Mouse (Mus musculus): ENCODE data around the gene Phf21a. TPM values are rescaled to one million over a fixed set of nuclear protein-coding genes. Genes with fewer than 3 reads are reported as not detected.

Phf21a gene
- polyA plus RNA-seq, 1 experiment from 2014 or later: 35.4 TPM

DNA sequence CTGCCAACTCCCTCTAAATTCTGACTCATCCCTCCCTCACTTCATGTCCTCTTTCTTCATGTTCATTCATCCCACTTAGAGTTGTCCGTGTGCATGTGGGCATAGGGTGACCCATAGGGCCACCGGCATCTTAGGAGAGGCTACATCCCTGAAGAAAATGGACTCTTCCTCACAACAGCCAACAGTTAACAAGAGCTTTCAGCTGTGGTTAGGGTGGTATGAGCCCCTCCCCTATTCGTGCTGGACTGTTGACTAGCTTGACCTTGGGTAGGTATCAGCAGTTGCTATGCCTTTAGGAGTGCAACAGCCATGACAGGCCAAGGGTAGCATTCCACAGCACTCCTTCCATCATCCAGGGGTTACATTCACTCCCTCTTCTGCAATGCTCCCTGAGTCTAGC lies 198.6 kb downstream of the Phf21a start:
- no peak overlapping the region for H3K27ac ChIP-seq (replicated peaks; ENCODE audit: low read depth, low read length)
- H3K36me3 ChIP-seq (ENCODE audit: control insufficient read depth, insufficient read depth, low read length): no peaks in the 10 kb centered on the region
- H3K9me3 ChIP-seq (ENCODE audit: control insufficient read depth, low read length): no peaks in the 10 kb centered on the region
- H3K9ac ChIP-seq (replicated peaks; ENCODE audit: low read length): no peak overlapping the region
- no peak overlapping the region for H3K4me3 ChIP-seq (replicated peaks; ENCODE audit: low read depth, low read length)
- H3K27me3 ChIP-seq (ENCODE audit: control insufficient read depth, insufficient read depth, low read length): no peaks in the 10 kb centered on the region
- no peaks in the 10 kb centered on the region for H3K4me1 ChIP-seq (ENCODE audit: control insufficient read depth, insufficient read depth, low read length)
- ATAC-seq (ENCODE audit: low FRiP score, low TSS enrichment): no peak
- H3K4me2 ChIP-seq (ENCODE audit: low read length): no peak overlapping the region
- no peak for DNase-seq
- 94% methylated on average over 3 of the region's 3 CpGs for WGBS

DNA sequence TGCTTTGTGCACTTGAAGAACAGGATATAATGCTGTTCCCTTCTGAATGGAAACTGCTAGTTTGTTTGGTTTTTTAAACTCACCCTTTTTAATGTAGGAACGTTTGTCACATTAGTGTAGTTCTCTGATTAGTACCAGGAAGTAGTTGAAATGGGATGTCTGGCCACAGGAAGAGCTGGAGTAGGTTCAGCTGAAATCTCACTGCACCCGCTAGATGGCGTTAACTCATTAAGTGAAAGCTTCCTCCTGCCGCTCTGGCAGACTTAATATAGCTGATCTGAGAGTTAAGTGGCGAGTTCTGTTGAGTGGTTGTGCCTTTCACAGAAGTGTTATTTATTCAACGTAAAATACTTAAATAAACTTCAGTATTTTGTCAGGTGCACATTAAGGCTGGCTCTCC lies 203.5 kb downstream of the Phf21a start:
- WGBS: 5% methylated on average over 6 of the region's 6 CpGs
- H3K27ac ChIP-seq (replicated peaks; ENCODE audit: low read depth, low read length): no peak overlapping the region
- H3K4me1 ChIP-seq (ENCODE audit: control insufficient read depth, insufficient read depth, low read length): peaks cover 1% of the 10 kb centered on the region; the same call in 1 of the 2 replicates
- DNase-seq (peak; percentile 93), ATAC-seq (ENCODE audit: low FRiP score, low TSS enrichment) (no peak)
- no peaks in the 10 kb centered on the region for H3K27me3 ChIP-seq (ENCODE audit: control insufficient read depth, insufficient read depth, low read length)
- no peaks in the 10 kb centered on the region for H3K36me3 ChIP-seq (ENCODE audit: control insufficient read depth, insufficient read depth, low read length)
- H3K9ac ChIP-seq (replicated peaks; ENCODE audit: low read length): no peak overlapping the region
- H3K4me3 ChIP-seq (replicated peaks; ENCODE audit: low read depth, low read length): no peak overlapping the region
- no peaks in the 10 kb centered on the region for H3K9me3 ChIP-seq (ENCODE audit: control insufficient read depth, low read length)
- no peak overlapping the region for H3K4me2 ChIP-seq (ENCODE audit: low read length)

DNA sequence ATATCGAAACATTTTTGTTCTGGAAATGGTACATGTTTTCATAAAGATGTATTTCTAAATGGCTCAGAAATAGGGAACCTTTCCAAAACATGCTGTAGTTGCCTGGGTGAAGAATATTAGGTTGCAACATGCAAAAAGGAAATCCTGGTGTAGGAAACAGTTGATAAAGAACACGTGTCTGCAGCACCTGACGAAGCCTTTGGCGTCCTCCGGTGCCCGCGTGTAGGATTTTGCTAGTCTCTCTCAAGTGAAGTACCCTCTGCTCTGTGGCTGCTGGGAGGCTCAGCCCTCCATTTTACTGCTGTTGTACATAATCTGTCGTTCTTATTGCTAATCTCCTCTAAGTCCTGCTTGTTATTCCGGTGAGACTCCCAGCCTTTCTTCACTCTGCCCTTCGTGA lies 207.0 kb downstream of the Phf21a start:
- Histone ChIP-seq H3K9ac (replicated peaks; ENCODE audit: low read length) (no peak overlapping the region), H3K9me3 (ENCODE audit: control insufficient read depth, low read length) (no peaks in the 10 kb centered on the region), H3K36me3 (ENCODE audit: control insufficient read depth, insufficient read depth, low read length) (no peaks in the 10 kb centered on the region), H3K27me3 (ENCODE audit: control insufficient read depth, insufficient read depth, low read length) (no peaks in the 10 kb centered on the region), H3K4me3 (replicated peaks; ENCODE audit: low read depth, low read length) (no peak overlapping the region), H3K4me1 (ENCODE audit: control insufficient read depth, insufficient read depth, low read length) (peaks cover 14% of the 10 kb centered on the region; the same call in 1 of the 2 replicates), H3K4me2 (ENCODE audit: low read length) (no peak overlapping the region), H3K27ac (replicated peaks; ENCODE audit: low read depth, low read length) (no peak overlapping the region)
- 19% methylated on average over 10 of the region's 10 CpGs for WGBS
- ATAC-seq (ENCODE audit: low FRiP score, low TSS enrichment): no peak
- peak; percentile 59 for DNase-seq

DNA sequence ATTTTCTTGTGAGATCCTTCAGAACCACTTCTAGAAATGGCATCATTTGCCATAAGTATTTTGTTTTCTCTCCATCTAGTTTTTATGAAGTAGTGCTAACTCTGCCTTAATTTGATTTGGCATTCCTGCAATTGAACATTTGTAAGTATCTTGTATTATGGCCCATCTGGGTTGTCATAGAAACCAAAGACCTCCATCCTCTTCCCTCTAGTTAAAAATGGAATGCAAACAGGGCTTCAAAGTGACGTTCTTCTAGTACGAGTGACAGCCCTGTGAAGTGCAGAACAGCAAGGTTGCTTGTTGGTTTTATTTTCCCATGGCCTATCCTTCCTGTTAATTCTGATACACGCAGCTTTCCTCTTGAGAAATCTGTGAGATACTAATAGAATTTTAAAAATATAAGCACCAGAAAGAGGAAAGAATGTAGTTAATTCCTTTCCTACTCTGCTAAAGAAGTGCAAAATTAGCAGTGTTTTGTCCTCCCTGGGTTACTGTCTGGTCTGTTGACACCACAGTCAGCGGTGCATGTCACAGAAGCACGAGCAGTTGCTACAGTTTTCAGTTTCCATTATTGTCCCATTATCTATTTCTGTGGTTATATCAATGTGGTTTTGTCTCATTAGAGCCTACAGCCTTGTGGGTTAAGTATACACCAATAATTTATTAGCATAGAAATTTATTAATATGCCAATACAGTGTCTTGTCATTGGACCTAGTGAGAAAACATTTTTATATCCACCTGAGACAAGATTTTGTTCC lies 209.1 kb downstream of the Phf21a start:
- Histone ChIP-seq H3K9me3 (ENCODE audit: control insufficient read depth, low read length) (no peaks in the 10 kb centered on the region), H3K4me1 (ENCODE audit: control insufficient read depth, insufficient read depth, low read length) (peaks cover 14% of the 10 kb centered on the region; the same call in 1 of the 2 replicates), H3K27me3 (ENCODE audit: control insufficient read depth, insufficient read depth, low read length) (no peaks in the 10 kb centered on the region), H3K4me2 (ENCODE audit: low read length) (no peak overlapping the region), H3K9ac (replicated peaks; ENCODE audit: low read length) (no peak overlapping the region), H3K27ac (replicated peaks; ENCODE audit: low read depth, low read length) (no peak overlapping the region), H3K4me3 (replicated peaks; ENCODE audit: low read depth, low read length) (no peak overlapping the region), H3K36me3 (ENCODE audit: control insufficient read depth, insufficient read depth, low read length) (no peaks in the 10 kb centered on the region)
- ATAC-seq (ENCODE audit: low FRiP score, low TSS enrichment): no peak
- 18% methylated on average over 5 of the region's 5 CpGs for WGBS
- DNase-seq: peak; percentile 31

DNA sequence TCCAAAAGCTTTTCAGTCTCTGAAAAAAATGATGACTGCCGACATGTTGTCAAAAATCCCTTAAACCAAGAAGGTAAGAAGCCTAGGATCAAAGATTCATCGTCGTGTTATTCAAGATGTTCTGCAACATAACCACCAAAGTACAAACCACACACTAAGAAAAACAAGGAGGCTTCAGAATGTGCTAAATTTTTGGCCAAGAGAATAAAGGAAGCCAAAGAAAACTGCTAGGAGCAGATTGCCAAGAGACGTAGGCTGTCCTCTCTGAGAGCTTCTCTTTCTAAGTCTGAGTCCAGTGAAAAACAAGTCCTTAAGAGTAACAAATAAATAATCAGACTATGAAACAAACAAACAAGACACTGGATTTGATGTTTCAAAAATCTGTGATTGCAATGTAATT lies 219.6 kb downstream of the Phf21a start:
- no peak for ATAC-seq (ENCODE audit: low FRiP score, low TSS enrichment)
- no peak overlapping the region for H3K4me2 ChIP-seq (ENCODE audit: low read length)
- no peak for DNase-seq
- no peaks in the 10 kb centered on the region for H3K4me1 ChIP-seq (ENCODE audit: control insufficient read depth, insufficient read depth, low read length)
- no peak overlapping the region for H3K4me3 ChIP-seq (replicated peaks; ENCODE audit: low read depth, low read length)
- H3K36me3 ChIP-seq (ENCODE audit: control insufficient read depth, insufficient read depth, low read length): no peaks in the 10 kb centered on the region
- no peaks in the 10 kb centered on the region for H3K9me3 ChIP-seq (ENCODE audit: control insufficient read depth, low read length)
- H3K9ac ChIP-seq (replicated peaks; ENCODE audit: low read length): no peak overlapping the region
- no peak overlapping the region for H3K27ac ChIP-seq (replicated peaks; ENCODE audit: low read depth, low read length)
- H3K27me3 ChIP-seq (ENCODE audit: control insufficient read depth, insufficient read depth, low read length): no peaks in the 10 kb centered on the region
- 94% methylated on average over 4 of the region's 4 CpGs for WGBS

DNA sequence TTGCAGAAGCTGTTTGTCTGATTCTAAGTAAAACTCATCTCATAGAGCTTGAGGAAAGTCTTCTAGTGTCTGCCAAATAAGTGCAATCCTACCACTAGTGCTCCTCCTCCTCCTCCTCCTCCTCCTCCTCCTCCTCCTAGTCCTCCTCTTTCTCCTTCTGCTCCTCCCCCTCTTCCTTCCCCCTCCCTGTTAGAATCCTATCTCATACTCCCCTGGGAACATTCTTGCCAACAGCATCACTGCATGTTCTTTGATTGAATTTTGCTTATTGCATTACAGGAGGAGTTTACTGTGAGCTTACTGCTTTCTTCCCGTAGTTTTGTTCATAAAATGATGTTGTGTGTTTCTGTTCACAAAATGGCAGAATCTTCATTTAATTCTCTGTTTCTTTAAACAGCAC lies 221.1 kb downstream of the Phf21a start:
- H3K27ac ChIP-seq (replicated peaks; ENCODE audit: low read depth, low read length): no peak overlapping the region
- H3K4me2 ChIP-seq (ENCODE audit: low read length): no peak overlapping the region
- H3K27me3 ChIP-seq (ENCODE audit: control insufficient read depth, insufficient read depth, low read length): no peaks in the 10 kb centered on the region
- H3K9ac ChIP-seq (replicated peaks; ENCODE audit: low read length): no peak overlapping the region
- no peak overlapping the region for H3K4me3 ChIP-seq (replicated peaks; ENCODE audit: low read depth, low read length)
- DNase-seq (no peak), ATAC-seq (ENCODE audit: low FRiP score, low TSS enrichment) (no peak)
- no peaks in the 10 kb centered on the region for H3K4me1 ChIP-seq (ENCODE audit: control insufficient read depth, insufficient read depth, low read length)
- no peaks in the 10 kb centered on the region for H3K9me3 ChIP-seq (ENCODE audit: control insufficient read depth, low read length)
- no peaks in the 10 kb centered on the region for H3K36me3 ChIP-seq (ENCODE audit: control insufficient read depth, insufficient read depth, low read length)
- 74% methylated on average over 1 of the region's 1 CpGs for WGBS

DNA sequence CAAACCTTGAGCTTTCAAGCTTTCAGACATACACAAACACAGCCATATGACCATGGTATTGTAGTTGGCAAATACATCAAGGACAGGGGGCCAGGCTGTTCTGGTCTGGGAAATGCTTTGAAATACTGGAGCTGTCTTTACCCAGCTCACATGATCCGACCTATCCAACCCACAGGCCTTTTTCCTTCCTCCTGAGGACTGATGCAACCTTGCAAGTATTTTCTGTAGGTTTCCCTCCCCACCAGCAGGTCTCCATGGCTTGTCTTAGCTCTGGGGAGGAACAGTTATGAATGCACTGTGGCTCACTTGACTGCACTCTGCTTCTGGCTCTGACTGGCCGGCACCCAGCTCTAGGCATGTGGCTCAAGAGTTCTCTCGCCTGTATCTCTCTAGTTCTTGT lies 223.7 kb downstream of the Phf21a start:
- Histone ChIP-seq H3K4me2 (ENCODE audit: low read length) (no peak overlapping the region), H3K4me1 (ENCODE audit: control insufficient read depth, insufficient read depth, low read length) (no peaks in the 10 kb centered on the region), H3K36me3 (ENCODE audit: control insufficient read depth, insufficient read depth, low read length) (peaks cover 3% of the 10 kb centered on the region; the same call in 1 of the 2 replicates), H3K9me3 (ENCODE audit: control insufficient read depth, low read length) (no peaks in the 10 kb centered on the region), H3K27ac (replicated peaks; ENCODE audit: low read depth, low read length) (no peak overlapping the region), H3K27me3 (ENCODE audit: control insufficient read depth, insufficient read depth, low read length) (no peaks in the 10 kb centered on the region), H3K4me3 (replicated peaks; ENCODE audit: low read depth, low read length) (no peak overlapping the region), H3K9ac (replicated peaks; ENCODE audit: low read length) (no peak overlapping the region)
- no peak for ATAC-seq (ENCODE audit: low FRiP score, low TSS enrichment)
- no peak for DNase-seq
- 75% methylated on average over 3 of the region's 3 CpGs for WGBS

DNA sequence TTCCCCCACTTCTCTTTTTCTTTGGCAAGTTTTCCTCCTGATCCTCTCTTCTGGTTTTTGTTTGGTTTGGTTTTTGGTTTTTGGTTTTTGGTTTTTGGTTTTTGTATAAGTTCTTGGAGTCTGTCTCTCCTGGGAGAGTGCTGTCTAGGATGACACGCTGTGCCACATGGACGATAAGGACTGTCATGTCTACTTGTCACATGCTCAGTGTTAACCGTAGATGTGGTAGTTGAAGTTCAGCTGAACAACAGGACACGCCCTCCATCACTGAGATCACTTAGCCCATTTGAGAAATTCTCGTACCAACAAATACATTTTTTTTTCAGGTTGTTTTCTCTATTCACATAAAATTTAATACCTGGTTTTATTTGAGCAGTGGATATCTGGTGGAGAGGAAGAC lies 224.3 kb downstream of the Phf21a start:
- H3K36me3 ChIP-seq (ENCODE audit: control insufficient read depth, insufficient read depth, low read length): peaks cover 6% of the 10 kb centered on the region; the same call in 1 of the 2 replicates
- H3K27ac ChIP-seq (replicated peaks; ENCODE audit: low read depth, low read length): no peak overlapping the region
- no peak overlapping the region for H3K4me2 ChIP-seq (ENCODE audit: low read length)
- DNase-seq (no peak), ATAC-seq (ENCODE audit: low FRiP score, low TSS enrichment) (no peak)
- no peaks in the 10 kb centered on the region for H3K27me3 ChIP-seq (ENCODE audit: control insufficient read depth, insufficient read depth, low read length)
- no peaks in the 10 kb centered on the region for H3K4me1 ChIP-seq (ENCODE audit: control insufficient read depth, insufficient read depth, low read length)
- 89% methylated on average over 5 of the region's 5 CpGs for WGBS
- H3K9ac ChIP-seq (replicated peaks; ENCODE audit: low read length): no peak overlapping the region
- no peak overlapping the region for H3K4me3 ChIP-seq (replicated peaks; ENCODE audit: low read depth, low read length)
- no peaks in the 10 kb centered on the region for H3K9me3 ChIP-seq (ENCODE audit: control insufficient read depth, low read length)

DNA sequence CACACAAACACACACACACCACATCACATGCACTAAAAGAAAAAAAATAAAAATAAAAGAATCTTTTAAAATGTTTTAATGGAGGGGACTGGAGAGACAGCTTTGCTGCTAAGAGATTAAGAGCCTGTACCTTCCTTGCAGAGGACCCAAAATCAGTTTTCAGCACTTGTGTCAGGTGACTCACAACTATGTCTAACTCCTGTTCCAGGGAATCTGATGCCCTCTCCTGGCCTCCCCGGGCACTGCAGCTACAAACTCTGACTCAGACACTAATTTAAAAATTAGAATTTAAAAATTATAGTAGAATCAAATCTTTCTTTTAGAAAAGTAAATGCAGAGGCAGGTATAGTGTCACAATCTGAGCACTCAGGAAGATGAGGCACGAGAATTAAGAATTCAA lies 229.8 kb downstream of the Phf21a start:
- H3K4me2 ChIP-seq (ENCODE audit: low read length): no peak overlapping the region
- H3K4me3 ChIP-seq (replicated peaks; ENCODE audit: low read depth, low read length): no peak overlapping the region
- no peak for DNase-seq
- H3K27ac ChIP-seq (replicated peaks; ENCODE audit: low read depth, low read length): no peak overlapping the region
- peaks cover 24% of the 10 kb centered on the region for H3K36me3 ChIP-seq (ENCODE audit: control insufficient read depth, insufficient read depth, low read length)
- no peak for ATAC-seq (ENCODE audit: low FRiP score, low TSS enrichment)
- no peaks in the 10 kb centered on the region for H3K27me3 ChIP-seq (ENCODE audit: control insufficient read depth, insufficient read depth, low read length)
- WGBS: 95% methylated on average over 2 of the region's 2 CpGs
- no peak overlapping the region for H3K9ac ChIP-seq (replicated peaks; ENCODE audit: low read length)
- H3K9me3 ChIP-seq (ENCODE audit: control insufficient read depth, low read length): no peaks in the 10 kb centered on the region
- no peaks in the 10 kb centered on the region for H3K4me1 ChIP-seq (ENCODE audit: control insufficient read depth, insufficient read depth, low read length)
